Mouse (Mus musculus) cerebellum, postnatal 10 days (tissue): ENCODE measurements at regions not wholly inside any gene's neighbourhood (a gene's known extent, or its start where the extent isn't known, plus 50 kb on each side); places are given as distances from the start of the nearest gene placed in this dataset.

Source experiments
- DNase-seq, 2 experiments: peaks; one replicate each; pipeline ENCODE4 v3.0.0; 2021; ENCODE audit warnings: mixed read lengths in 2 of 2

DNA sequence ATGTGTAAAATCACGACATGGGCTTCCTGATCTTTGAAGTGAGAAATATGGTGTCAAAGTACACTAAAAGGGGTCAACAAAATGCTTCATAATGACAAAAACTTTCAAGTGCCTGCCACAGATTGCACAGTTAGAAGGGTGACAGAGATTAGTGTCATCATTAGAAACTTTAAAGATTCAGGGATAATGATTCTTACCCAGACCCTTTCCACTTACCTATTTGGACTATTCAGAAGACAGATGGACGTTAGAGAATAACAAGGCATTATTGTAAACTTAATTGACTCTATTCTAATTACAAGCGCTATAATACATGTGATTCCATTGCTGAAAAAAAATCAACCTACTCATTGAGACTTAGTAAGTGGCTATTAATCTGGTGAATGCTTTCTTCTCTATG, 162.6 kb upstream of the Pcdh20 start:
- no peak for DNase-seq

DNA sequence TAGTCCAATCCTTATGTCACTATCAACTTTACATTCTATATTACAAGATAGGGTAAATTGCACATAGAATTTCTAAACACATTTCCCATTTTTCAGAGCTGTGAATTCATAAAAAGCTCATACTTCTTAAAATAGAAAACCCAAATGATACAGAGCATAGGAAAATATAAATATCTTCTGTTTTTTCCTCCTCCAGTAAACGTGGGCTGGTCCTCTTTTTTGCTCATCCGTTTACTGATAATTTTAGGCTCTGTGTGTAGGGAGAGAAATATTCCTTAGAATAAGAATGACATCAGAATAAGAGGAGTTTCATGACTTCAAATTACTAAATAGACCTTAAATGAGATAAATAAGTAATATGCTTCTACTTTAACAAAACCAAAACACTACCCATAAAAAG, 124.2 kb upstream of the Pcdh20 start:
- DNase-seq: no peak

DNA sequence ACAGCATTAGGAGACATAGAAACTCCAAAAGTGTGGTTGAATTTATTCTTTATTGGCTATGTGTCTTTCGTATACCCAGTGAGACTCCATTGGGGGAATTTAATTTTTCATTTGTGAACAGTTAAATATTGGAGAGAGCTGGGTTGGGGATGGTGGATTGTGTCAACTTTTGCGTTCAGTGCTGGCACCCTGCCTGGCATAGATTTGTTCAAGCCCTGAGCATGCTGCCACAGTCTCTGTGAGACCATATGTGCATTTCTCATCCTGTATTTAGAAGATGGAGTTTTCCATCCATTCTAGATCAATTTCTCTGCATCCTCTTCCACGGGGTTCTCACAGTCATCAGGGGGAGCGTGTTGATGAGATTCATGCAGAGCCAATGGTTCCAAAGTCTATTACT, 98.9 kb upstream of the Pcdh20 start:
- peak; percentile 58 to 79 for DNase-seq

DNA sequence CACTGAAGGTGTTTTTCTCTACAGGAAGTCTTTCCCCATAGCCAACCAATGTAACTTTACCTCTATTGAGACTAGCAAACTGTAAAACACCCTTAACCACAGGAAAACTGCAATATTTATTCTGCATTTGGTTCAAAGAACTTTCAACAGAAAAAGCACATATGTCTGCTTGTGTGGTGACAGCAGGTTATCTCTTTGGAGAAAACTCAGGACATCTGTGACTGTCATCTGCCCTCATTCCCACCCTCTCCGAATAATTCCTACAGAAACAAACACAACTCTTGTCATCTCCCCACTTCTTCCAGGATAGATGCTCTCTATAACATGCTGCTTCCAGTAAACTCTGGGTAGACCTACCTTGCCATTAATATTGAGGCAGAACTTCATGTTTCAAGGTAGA, 96.4 kb upstream of the Pcdh20 start:
- DNase-seq: peak; percentile 4 to 21

DNA sequence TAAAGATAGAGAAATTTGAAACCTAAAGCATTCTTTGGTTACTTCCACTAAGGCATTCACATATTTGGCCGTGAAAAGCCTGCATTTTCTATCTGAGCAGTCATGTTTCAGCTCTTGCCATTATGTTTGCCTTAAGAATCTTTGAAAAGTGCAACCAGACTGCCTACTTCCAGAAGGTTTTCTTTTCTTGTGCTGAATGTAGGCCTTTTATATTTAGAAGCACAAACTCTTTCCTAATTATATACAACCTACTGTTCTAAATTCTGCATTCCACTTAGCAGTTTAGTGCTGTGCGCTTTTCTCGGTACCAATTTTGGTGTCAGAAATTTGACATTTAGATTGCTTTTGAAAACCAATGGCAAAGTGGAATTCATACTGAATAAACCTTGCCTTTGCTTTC, 72.4 kb upstream of the Pcdh20 start:
- no peak for DNase-seq

DNA sequence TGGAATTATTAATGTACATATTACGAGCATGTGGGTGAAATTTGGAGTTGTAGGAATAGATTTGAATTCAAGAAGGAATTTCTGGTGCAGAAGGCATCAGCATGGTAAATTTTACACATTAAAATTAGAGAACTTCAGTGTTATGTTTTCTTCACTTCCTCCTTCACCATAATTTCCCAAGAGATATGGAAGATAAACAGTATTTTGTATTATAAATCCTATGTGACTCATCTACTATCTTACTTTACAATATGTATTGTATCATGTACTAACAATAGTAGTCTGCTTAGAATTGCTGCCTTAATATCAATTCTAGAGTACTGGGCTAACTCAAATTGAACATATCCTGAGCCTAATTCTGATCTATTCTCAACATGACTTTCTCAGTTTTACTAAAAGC, 71.3 kb upstream of the Pcdh20 start:
- DNase-seq: no peak
